Mouse (Mus musculus) neural tube, embryonic 13.5 days (tissue): ENCODE results near the gene Plekhm2. TPM values are rescaled to one million over a fixed set of nuclear protein-coding genes. Genes with fewer than 3 reads are reported as not detected.

Source experiments
- ATAC-seq: fragments of 200-750 bp; cut with Nextera tagmentation; 2 replicates; pipeline ENCODE4 v1.8.0; 2017; ENCODE audit warnings: low read depth, mild to moderate bottlenecking, moderate TSS enrichment, moderate library complexity
- H3K27ac ChIP-seq: fragments of 300-500 bp; sonication (generic); replicated peaks from 2 replicates; pipeline ENCODE4 v1.5.1; 2015; ENCODE audit warnings: moderate library complexity, mild to moderate bottlenecking, inconsistent platforms
- H3K27me3 ChIP-seq: fragments of 300-500 bp; sonication (generic); 2 replicates; pipeline ENCODE4 v1.6.1; 2015; ENCODE audit warnings: mild to moderate bottlenecking, inconsistent platforms
- H3K36me3 ChIP-seq: fragments of 300-500 bp; sonication (generic); 2 replicates; pipeline ENCODE4 v1.6.1; 2015; ENCODE audit warnings: mild to moderate bottlenecking, inconsistent platforms
- H3K4me1 ChIP-seq: fragments of 300-500 bp; sonication (generic); replicated peaks from 2 replicates; pipeline ENCODE4 v1.6.1; 2015; ENCODE audit warnings: inconsistent platforms
- H3K4me2 ChIP-seq: fragments of 300-500 bp; sonication (generic); 2 replicates; pipeline ENCODE4 v1.6.1; 2015; ENCODE audit warnings: inconsistent platforms, mild to moderate bottlenecking, moderate library complexity
- H3K4me3 ChIP-seq: fragments of 300-500 bp; sonication (generic); 2 replicates; pipeline ENCODE4 v1.5.1; 2015; ENCODE audit warnings: mild to moderate bottlenecking, inconsistent platforms
- H3K9ac ChIP-seq: fragments of 300-500 bp; sonication (generic); 2 replicates; pipeline ENCODE4 v1.6.1; 2015; ENCODE audit warnings: moderate library complexity, mild to moderate bottlenecking, inconsistent platforms
- H3K9me3 ChIP-seq: fragments of 300-500 bp; sonication (generic); 2 replicates; pipeline ENCODE4 v1.6.1; 2016; ENCODE audit warnings: inconsistent platforms
- WGBS: fragments of 180-500 bp; shearing (Covaris S2); methylation state at CpG from one replicate; pipeline ENCODE4 v1.1.7; 2015; 5-methylcytosine and 5-hydroxymethylcytosine counted together
- polyA plus RNA-seq: library from polyadenylated mRNA; unstranded; fragments of >200 nt; fragmentation: Nextera tagmentation; extraction: Ambion mirVana; gene quantifications from 2 replicates; pipeline ENCODE4 v1.2.1, GENCODE M21; 2015

Gene Plekhm2
- polyA plus RNA-seq, 1 experiment from 2014 or later = 7.6 TPM

DNA sequence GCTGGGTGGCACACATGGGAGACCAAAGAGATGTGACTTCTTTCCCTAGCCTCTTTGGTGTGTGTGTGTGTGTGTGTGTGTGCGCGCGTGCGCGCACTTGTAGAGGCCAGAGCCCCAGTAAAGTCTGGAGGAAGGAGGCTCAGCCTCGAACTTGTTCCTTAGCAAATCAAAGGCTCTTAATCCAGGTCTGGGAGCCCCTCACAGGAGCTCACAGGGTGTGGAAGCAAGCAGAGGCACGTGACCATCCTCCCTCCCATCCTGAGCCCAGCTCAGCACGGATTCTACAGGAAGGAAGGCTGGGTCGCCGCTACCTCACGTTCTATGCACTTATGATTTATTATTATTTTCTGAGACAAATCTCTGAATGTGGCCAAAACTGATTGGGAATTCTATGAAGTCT is 88.3 kb downstream of the Plekhm2 start:
- no peak overlapping the region for H3K4me3 ChIP-seq
- WGBS = 84% methylated on average over 11 of the region's 11 CpGs
- H3K27ac ChIP-seq = no peak overlapping the region
- H3K27me3 ChIP-seq = no peaks in the 10 kb centered on the region
- H3K9me3 ChIP-seq = 0 out of 2 replicates have a peak, but pooled peaks cover 3% of the 10 kb centered on the region
- no peak for ATAC-seq
- H3K9ac ChIP-seq = no peak overlapping the region
- H3K4me2 ChIP-seq = no peak overlapping the region
- H3K36me3 ChIP-seq = peaks cover 24% of the 10 kb centered on the region
- no peaks in the 10 kb centered on the region; the same call in 1 of the 2 replicates for H3K4me1 ChIP-seq

Other genes with a start within 250 kb of the Plekhm2 start
- not detected in 2 replicates for gene Clcnkb, start 248.9 kb downstream of the Plekhm2 start, polyA plus RNA-seq
- not detected in 2 replicates for gene Hspb7, start 244.1 kb downstream of the Plekhm2 start, polyA plus RNA-seq
- gene Srarp, start 228.8 kb downstream of the Plekhm2 start, polyA plus RNA-seq = not detected in 2 replicates
- 45.0 and 45.9 TPM in 2 replicates for gene Zbtb17, start 220.2 kb downstream of the Plekhm2 start, polyA plus RNA-seq
- gene Spen, start 126.3 kb downstream of the Plekhm2 start, polyA plus RNA-seq = 13.8 and 19.5 TPM in 2 replicates
- 32.1 and 36.6 TPM in 2 replicates for gene Fblim1, start 58.8 kb downstream of the Plekhm2 start, polyA plus RNA-seq
- 0.31 TPM in 1 of 2 replicates, not detected in the other for gene Tmem82, start 46.3 kb downstream of the Plekhm2 start, polyA plus RNA-seq
- gene Slc25a34, start 41.1 kb downstream of the Plekhm2 start, polyA plus RNA-seq = 0.11 TPM in 1 of 2 replicates, not detected in the other
- not detected in 2 replicates for gene Rsc1a1, start 20.7 kb upstream of the Plekhm2 start, polyA plus RNA-seq
- 15.4 and 17.9 TPM in 2 replicates for gene Ddi2, start 58.5 kb upstream of the Plekhm2 start, polyA plus RNA-seq
- gene Agmat, start 81.8 kb upstream of the Plekhm2 start, polyA plus RNA-seq = not detected in 2 replicates
- gene Dnajc16, start 126.0 kb upstream of the Plekhm2 start, polyA plus RNA-seq = 6.0 and 6.6 TPM in 2 replicates
- 19.8 and 22.9 TPM in 2 replicates for gene Casp9, start 128.7 kb upstream of the Plekhm2 start, polyA plus RNA-seq
- not detected in 2 replicates for gene Cela2a, start 161.3 kb upstream of the Plekhm2 start, polyA plus RNA-seq
- gene Ctrc, start 181.5 kb upstream of the Plekhm2 start, polyA plus RNA-seq = not detected in 2 replicates
- gene Efhd2, start 210.0 kb upstream of the Plekhm2 start, polyA plus RNA-seq = 65.7 and 67.1 TPM in 2 replicates